Mouse (Mus musculus) thymus, postnatal 0 days (tissue): ENCODE results near the gene Dpep3. TPM values are rescaled to one million over a fixed set of nuclear protein-coding genes. Genes with fewer than 3 reads are reported as not detected.
"Not testable (repeated sequence)": the region's sequence is repeated elsewhere in the genome, so short reads cannot be mapped to it uniquely, and the experiment has no call there.

Source experiments
- DNase-seq: peaks from one replicate; pipeline ENCODE4 v3.0.0-alpha.2; 2015; ENCODE audit warnings: low spot score
- polyA plus RNA-seq: library from polyadenylated mRNA; unstranded; fragments of >200 nt; fragmentation: Nextera tagmentation; extraction: Ambion mirVana; gene quantifications from 2 replicates; pipeline ENCODE4 v1.2.1, GENCODE M21; 2015

The Dpep3 gene
- not detected in 2 replicates for polyA plus RNA-seq

DNA sequence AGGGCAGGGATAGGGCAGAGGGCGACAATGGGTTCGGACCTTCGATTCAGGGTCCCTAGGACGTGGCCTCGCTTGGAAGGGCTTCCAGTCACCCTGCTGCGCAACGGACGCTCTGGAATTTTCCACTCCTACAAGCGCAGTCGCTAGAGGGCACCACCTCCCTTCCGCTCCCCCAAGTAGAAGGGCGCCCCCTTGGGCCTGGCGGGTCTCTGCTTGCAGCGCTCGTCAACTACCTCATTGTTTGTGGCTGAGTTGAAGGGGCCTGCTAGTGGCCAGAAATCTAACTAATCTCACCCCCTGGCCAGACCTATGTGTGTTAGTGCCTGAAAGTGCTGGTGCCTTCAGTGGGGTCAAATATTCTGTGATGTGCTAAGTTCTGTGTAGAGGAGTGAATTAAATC, at the start of gene Dpep3:
Gene Dpep3, minus strand, starts transcription at position 105 of the 400 bp plus-strand sequence.
- no peak for DNase-seq

DNA sequence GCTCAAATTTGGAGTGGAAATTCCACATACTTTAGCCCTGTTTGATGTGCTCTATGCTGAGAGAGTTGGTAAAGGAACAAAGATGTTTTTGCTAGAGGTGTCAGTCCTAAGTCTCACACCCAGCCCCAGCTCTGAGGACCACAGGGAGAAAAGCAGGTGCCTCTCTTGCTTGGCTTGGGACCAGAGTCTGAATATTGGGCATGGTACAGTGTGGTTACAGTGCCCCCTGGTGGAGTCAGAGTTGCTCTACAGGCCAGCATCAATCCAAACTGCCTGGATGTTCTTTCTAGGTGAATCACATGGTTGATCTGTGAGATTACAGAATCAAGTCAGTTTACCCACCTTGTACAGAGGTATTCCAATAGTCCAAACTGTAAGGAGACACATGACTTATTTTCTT, 43.3 kb upstream of the Dpep3 start:
- DNase-seq, result peak; percentile 87

DNA sequence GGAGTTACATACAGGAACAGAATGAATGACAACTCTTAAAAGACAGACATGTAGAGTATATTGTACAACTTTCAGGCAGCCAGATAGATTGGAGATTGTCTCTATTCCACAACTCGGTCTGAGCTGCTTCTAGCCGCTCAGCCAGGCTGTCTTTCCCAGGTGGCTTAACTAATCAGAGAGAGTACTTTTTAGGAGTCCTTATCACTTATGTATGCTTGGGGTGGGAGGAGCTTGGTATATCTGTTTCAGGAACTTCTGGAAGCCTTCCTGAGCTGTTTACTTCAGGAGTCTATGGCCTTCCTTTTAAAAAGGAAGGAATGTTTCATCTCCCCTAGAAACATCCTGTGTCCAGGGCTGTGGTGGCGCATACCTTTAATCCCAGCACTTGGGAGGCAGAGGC, 38.8 kb upstream of the Dpep3 start:
- DNase-seq, result no peak

DNA sequence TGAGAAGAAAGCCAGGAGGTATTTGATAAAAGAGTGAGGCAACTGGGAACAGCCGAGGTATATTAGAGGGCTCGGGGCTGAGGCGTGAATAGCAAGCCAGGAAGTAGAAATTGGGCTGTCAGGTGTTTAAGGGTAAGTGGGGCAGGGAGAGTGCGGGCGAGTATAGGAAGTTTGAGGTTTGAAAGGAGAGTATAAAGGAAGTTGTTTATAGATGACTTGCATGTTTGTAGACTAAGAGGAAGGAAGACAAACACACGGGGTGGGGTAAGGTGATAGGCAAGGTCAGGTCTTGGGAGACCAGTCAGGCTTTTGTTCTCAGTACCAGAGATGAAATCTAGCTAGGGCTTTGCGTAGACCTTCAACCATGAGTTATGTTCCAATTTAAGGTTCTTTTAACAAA, 37.9 kb upstream of the Dpep3 start:
- DNase-seq, result peak; percentile 69

DNA sequence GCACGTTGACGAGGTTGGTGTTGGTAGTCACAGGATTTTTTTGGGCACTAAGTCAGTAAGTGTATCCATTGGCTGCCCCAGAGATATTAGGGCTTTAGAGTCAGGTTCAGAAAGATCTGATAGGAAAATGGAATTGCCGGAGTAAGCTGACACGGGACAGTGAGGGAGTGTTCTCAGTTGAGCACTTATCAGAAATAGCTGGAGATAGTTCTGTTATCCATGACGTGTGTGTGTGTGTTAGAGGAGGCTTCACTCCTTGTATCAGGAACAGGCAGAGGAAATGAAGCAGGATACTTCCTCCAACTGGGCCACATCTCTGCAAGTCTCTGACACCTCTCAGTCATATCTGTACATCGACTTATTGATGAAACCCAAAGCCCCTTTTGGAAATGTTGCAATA, 37.1 kb upstream of the Dpep3 start:
- no peak for DNase-seq

DNA sequence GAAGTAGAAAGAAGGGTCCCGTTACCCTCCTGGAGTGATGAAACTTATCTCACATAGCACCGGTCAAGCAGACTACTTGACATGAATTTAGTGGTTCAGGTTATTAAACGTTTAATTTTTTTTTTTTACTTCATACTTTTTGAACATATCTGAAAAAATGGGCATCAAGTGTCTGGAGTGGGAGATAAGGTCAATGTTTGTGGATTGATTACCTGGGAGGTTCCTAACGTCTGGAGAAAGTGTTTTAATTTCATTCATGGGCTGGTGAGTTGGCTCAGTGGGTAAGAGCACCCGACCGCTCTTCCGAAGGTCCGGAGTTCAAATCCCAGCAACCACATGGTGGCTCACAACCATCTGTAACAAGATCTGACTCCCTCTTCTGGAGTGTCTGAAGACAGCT, 33.0 kb upstream of the Dpep3 start:
- DNase-seq, result not testable (repeated sequence)

DNA sequence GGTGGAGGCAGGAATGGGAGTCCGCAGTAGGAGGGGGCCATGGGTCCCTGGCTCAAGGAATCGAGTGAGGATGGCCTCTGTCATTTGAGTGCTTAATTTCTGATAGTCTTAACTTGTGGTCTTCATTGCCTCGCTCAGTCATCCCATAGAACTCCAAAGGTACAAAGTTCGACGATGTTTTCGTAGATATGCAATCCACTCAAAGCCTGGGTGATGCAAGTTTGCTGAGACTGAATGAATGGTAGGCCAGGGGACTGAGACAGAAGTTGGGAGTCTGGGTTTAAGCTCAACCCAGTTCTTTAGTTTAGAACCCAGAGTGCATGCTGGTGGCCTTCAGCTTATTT, 32.4 kb upstream of the Dpep3 start, which contains the start of gene Ddx28:
Gene Ddx28, minus strand, starts transcription at position 240 of the 344 bp plus-strand sequence.
- no peak for DNase-seq

DNA sequence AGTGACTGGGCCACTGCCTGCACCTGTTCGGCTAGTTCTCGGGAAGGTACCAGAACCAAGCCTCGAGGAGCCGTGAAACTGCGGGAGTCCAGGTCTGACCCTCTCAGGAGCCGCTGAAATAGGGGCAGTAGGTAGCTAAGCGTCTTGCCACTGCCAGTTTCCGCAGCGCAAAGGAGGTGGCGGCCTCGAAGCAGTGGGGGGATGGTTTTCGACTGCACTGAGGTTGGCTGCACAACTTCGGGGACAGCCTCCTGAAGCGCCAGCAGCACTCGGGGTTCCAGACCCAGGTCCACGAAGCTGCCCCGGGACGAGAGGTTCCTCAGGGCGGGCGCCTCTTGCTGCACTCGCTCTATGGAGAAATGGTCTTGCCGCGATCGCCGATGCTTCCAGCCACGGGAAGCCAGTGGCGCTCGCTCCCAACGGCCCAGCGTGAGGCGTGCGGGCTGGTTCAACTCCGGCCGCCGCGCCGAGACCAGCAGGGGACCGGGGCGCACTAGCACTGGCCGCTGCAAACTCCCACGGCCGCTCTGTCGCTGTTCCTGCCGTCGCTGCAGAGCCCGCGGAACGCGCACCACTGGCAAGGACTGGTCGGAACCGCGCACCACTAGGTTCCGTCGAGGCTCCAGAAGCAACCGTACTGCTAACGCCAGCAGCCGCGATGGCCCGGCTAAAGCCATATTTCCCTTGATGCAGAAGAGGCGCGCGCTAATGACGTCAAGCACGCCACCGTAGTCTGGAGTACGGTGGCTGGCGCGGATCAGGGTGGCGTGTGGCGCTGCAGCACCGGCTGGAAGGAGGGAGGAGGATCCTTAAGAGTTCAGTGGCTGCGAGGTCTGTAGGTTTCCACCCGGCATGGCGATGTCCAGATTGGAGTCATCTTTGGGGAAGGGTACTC, 31.8 kb upstream of the Dpep3 start:
- DNase-seq, result peak; percentile 90

DNA sequence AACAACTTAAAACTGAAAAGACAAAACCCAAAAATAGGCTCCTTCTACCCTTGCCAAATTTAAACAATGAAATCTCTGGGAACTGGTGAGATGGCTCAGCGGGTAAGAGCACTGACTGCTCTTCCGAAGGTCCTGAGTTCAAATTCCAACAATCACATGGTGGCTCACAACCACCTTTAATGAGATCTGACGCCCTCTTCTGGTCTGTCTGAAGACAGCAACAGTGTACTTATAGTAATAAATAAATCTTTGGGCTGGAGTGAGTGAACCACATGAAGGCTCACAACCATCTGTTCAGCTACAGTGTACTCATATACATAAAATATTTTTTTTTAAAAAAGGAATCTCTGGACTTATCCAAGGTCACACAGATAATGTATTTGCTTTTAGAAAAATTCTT, 28.7 kb upstream of the Dpep3 start:
- not testable (repeated sequence) for DNase-seq

DNA sequence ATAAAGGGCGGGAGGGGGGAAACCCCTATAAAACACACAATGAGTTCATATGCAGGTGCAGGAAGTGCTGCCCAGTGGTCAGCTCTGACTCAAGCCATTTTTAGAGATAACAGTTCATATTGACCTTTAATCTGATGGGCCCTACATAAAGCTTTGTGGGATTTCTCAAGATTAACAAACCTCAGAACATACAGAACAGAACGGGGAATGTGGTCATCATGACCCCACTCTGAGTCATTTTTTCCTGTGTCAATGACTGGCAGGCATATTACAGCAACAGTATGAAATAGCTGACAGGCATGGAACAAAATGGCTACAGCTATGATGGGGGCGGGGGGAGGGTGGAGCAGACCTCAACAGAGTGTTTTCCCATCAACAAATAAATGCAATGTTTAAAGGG, 27.9 kb upstream of the Dpep3 start:
- no peak for DNase-seq

DNA sequence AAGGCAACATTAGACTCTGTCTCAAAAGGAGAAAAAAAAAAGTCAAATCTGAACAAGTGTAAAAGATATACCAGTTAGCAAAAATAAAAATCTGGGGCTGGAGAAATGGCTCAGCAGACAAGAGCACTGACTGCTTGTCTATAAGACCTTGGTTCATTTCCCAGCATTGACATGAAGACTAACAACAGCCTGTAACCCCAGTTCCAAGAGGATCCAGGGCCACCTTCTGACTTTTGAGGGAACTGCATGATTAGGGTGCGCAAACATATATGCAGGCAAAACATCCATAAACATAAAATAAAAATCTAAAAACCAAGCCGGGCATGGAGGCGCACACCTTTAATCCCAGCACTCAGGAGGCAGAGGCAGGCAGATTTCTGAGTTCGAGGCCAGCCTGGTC, 27.2 kb upstream of the Dpep3 start:
- peak; percentile 29 for DNase-seq

DNA sequence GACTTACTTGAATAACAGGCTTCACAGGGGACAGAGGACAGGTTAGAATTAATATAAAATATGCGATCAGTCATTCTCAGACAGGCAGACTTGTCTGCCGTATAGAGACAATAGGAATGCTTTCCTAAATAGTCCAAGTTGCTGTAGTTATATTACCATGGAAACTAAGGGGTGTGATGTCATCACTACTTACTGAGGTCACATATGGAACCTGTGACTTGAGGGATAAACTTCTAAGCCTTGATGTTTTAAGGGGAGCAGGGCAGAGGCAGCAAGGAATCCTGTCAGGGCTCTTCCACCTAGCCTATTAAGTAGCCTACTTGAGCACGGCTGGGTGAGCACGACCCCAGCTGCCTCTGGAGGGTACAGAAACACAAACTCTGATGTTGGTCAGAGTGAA, 26.6 kb upstream of the Dpep3 start, which contains the start of gene Dpep2nb:
Gene Dpep2nb, minus strand, starts transcription at position 101 of the 400 bp plus-strand sequence.
- no peak for DNase-seq

DNA sequence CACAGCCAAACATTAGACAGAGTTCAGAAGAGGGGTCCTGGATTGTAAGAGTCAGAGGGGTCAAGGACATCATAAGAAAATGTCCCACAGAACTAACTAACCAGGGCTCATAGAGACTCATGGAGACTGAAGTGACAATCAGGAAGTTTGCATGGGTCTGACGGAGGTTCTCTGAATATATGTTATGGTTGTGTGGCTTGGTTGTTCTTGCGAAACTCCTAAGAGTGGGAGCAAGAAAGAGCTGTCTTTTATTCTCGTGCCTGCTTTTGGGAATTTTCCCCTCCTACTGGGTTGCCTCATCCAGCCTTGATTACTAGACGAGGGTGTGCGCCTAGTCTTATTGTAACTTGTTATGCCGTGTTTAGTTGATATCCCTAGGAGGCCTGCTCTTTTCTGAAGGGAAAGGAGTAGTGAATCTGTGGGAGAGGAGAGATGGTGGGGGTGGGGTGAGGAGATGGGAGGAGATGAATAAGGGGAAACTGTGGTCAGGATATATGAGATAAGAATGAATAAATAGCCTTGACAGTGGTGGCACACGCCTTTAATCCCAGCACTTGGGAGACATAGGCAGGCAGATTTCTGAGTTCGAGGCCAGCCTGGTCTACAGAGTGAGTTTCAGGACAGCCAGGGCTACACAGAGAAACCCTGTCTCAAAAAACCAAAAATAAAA, 25.4 kb upstream of the Dpep3 start:
- no peak for DNase-seq

DNA sequence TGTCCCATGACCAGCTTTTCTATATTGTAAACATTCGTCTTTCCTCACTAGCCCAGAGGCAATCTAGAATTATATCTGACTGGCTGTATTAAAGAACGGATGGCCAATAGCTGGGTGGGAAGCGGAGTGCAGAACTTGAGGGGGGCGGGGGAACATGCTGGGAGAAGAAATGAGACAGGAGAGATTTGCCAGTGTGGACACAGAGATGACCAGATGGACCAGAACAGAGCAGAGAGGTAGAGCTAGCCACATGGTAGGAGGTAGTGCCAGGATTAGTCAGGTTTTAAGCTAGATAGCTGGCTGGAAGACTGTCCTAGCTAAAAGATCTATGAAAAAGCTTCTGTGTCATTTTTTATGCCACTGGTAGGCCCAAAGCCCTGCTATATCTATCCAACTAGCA, 22.7 kb upstream of the Dpep3 start:
- DNase-seq, result no peak

DNA sequence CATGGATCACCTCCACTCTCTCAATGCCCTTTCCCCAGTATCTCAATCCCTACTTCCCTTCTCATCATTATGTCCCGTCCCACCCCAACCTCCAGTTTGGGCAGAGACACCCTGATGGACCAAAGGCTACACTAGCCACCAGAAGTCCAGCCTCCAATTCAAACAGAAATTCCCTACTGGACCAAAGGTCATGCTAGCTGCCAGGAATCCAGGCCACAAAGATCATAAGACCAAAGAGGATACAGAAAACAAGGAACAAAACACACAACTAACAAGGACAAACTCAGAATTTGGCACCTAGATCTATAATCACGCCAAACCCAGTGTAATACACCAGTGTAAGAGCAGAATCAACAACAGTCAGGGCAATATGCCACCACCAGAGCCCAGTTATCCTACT, 19.7 kb upstream of the Dpep3 start:
- DNase-seq, result no peak

DNA sequence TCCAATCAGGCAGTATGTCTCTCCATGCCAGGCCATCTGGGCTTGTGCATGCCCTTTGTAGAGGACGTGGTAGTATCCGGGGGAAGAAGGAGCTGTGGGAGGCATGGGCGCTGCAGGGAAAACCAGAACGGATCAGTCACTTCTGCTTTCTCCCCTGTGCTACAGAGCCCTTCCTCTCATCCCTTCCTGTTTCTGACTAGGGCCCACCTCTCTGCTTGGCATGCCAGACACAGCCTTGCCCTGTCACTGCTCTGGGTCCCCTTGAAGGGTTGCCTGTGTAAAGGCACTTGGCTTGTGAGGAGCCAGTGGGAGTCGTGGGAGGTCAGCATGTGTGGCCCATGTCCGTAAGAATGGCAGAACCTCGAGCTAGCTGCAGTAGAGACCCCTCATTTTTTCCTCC, 17.1 kb upstream of the Dpep3 start:
- DNase-seq, result no peak

DNA sequence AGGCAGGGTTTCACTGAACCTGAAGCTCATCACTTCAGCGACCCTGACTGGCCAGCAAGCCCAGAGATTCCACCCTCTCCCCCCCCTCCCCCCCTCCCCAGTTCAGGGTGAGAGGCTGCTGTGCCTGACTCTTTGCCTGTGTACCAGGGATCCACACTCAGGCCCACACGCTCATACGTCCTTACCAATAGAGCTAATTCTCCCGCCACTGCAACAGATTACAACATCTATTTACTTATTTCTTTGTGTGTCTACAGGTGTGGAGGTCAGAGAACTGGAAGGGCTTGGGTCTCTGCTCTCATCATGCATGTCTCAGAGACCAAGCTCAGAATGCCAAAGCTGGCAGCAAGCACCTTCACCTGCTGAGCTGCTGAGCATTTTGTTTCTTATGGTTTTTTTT, 14.0 kb upstream of the Dpep3 start:
- DNase-seq, result no peak

DNA sequence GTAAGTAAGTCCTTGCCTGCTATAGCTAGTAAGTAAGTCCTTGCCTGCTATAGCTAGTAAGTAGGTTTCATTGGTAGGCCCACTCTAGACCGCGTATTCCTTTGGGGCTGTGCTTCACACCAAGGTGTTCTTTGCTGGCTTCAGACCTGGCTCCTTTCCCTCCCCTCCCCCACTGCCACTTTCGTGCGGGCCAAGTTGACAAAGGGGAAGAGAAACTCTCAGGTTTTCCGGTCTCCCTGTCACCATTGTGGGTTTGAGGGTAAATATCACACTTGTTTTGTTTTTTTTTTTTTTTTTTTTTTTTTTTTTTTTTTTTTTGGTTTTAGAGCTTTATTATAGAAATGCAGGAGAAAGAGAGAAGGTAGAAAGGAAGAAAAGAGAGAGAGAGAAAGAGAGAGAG, 13.3 kb upstream of the Dpep3 start:
- peak; percentile 76 for DNase-seq

DNA sequence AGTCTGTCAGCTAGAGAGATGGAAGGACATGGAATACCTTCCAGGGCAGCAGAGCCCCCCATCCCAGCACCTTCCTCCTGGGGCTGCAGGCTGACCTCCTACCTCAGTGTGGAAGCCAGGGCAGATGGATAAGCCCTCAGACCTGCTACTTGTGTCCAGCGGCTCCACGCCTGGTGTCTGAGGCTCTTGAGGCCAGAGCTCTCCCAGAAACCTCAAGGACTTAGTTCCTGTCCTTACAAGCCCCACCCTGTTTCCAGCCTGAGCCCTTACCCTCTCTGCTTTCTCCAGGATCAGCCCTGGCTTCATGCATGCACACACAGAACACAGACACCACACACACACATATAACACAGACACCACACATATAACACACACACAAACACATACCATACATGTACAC, 12.3 kb upstream of the Dpep3 start:
- no peak for DNase-seq

DNA sequence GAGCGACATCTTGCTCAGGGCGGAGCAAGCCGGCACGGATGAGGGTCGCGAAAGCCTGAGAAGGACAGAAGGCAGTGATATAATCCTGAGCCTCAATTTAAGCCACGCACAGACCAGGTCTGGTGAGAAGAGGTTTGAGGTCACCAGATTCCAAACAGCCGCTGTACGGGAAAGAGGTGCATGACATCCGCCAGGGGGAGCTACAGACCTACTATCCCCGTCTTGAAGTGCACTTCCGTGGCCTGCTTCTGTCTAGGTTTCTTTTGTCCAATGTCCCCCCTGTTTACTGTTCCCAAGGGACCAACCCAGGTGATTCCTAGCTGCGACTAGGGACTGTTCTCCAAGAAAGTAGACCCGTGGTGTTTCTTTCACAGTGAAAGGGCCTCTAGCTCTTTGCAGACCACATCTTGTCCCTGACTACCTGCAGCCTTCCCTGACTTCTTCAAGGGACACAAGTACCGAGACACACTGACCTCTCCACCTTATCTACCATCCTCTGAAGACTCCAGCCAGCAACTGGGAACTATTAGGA, 11.7 kb upstream of the Dpep3 start, which contains the start of gene Dus2:
Gene Dus2, plus strand, starts transcription at position 482 of the 532 bp plus-strand sequence.
- DNase-seq, result peak; percentile 86

DNA sequence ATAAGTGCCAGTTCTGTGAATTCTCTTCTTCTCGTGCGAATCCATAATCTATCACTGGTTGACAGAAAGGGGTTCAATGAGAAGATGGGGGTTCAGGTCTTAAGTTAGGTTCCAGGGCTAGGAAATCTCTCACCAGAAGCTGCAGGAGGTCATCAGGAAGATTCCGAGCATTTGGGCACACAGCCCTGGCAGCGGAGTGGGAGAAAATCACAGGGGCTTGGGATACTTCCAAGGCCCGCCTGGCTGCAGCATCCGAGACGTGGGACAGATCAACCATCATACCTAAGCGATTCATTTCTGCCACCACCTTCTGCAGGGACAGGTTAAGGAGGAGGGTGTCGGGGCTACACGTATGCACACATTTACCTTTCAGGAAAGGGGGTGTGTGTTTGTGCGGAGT, 9.3 kb upstream of the Dpep3 start:
- no peak for DNase-seq

DNA sequence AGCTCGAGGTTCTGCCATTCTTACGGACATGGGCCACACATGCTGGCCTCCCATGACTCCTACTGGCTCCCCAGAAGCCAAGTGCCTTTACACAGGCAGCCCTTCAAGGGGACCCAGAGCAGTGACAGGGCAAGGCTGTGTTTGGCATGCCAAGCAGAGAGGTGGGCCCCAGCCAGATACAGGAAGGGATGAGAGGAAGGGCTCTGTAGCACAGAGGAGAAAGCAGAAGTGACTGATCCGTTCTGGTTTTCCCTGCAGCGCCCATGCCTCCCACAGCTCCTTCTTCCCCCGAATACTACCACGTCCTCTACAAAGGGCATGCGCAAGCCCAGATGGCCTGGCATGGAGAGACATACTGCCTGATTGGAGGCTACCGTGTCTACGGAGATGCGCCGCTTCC, 4.2 kb upstream of the Dpep3 start:
- not testable (repeated sequence) for DNase-seq
